Mouse (Mus musculus): Measurements from ENCODE around the gene Cdca7. TPM values are rescaled to one million over a fixed set of nuclear protein-coding genes. Genes with fewer than 3 reads are reported as not detected.

The Cdca7 gene
- total and polyA plus RNA-seq, 2 experiments from 2014 or later, result 3.2 to 14.5 TPM

DNA sequence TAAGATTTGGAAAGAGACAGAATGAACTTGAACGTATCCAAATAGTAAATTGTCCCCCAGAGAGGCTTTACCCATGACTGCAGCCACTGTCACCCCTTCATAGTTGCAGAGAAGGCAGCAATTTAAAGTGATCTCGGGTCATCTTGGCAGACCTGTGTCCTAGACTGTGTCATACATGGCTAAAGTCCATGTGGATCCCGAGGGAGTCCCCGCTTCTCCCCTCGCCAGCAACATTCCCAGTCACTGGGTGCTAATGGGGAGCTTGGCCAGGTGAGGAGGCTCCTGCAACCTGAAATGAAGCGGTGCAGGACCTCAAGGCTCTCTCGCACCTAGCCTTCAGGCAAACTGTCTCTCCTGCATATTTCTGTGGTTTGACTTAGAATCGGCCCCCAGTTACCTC lies 32.9 kb downstream of the Cdca7 start:
- H3K4me2 ChIP-seq (ENCODE audit: low read depth, low read length, poor library complexity, severe bottlenecking), result no peak overlapping the region
- ATAC-seq (ENCODE audit: low FRiP score), result no peak
- no peaks in the 10 kb centered on the region for H3K4me1 ChIP-seq (ENCODE audit: insufficient read depth, low read length)
- DNase-seq (ENCODE audit: low spot score), result no peak
- H3K36me3 ChIP-seq (ENCODE audit: insufficient read depth, low read length), result no peaks in the 10 kb centered on the region
- no peak overlapping the region for H3K4me3 ChIP-seq (ENCODE audit: low read depth, low read length)
- no peak overlapping the region for H3K9ac ChIP-seq (replicated peaks; ENCODE audit: low read length, poor library complexity, severe bottlenecking)
- no peaks in the 10 kb centered on the region for H3K9me3 ChIP-seq (ENCODE audit: low read length)
- 90% methylated on average over 8 of the region's 8 CpGs for WGBS
- no peak overlapping the region for H3K27ac ChIP-seq (ENCODE audit: low read depth, low read length)
- H3K27me3 ChIP-seq (ENCODE audit: insufficient read depth, low read length), result 0 out of 2 replicates have a peak, but pooled peaks cover 2% of the 10 kb centered on the region
- no peak for TF ChIP-seq CTCF (IDR thresholded peaks at IDR 0.05)

DNA sequence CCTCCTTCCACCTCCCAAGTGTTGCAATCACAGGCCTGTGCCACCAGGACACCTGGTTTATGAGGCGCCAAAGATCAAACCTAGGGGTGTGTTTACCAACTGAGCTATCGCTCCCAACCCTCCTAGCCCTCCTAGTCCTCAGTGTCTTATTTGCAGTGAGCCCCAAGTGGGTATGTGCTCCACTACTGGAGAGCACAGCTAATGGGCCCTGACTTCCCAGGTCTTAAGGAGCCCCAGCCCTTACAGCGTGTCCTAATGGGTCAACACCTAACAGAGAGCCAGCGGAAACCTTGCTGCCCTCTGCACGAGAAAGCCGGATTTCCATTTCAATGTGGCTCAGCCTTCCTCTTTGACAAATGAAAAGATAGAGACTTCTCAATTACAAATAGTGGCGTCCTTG lies 39.6 kb downstream of the Cdca7 start:
- Histone ChIP-seq H3K36me3 (ENCODE audit: insufficient read depth, low read length) (no peaks in the 10 kb centered on the region), H3K27ac (ENCODE audit: low read depth, low read length) (no peak overlapping the region), H3K4me1 (ENCODE audit: insufficient read depth, low read length) (no peaks in the 10 kb centered on the region), H3K9ac (replicated peaks; ENCODE audit: low read length, poor library complexity, severe bottlenecking) (no peak overlapping the region), H3K4me3 (ENCODE audit: low read depth, low read length) (no peak overlapping the region), H3K4me2 (ENCODE audit: low read depth, low read length, poor library complexity, severe bottlenecking) (no peak overlapping the region), H3K9me3 (ENCODE audit: low read length) (no peaks in the 10 kb centered on the region), H3K27me3 (ENCODE audit: insufficient read depth, low read length) (peaks cover 31% of the 10 kb centered on the region)
- no peak for DNase-seq (ENCODE audit: low spot score)
- no peak for ATAC-seq (ENCODE audit: low FRiP score)
- TF ChIP-seq CTCF (IDR thresholded peaks at IDR 0.05), result no peak
- WGBS, result 39% methylated on average over 7 of the region's 7 CpGs

DNA sequence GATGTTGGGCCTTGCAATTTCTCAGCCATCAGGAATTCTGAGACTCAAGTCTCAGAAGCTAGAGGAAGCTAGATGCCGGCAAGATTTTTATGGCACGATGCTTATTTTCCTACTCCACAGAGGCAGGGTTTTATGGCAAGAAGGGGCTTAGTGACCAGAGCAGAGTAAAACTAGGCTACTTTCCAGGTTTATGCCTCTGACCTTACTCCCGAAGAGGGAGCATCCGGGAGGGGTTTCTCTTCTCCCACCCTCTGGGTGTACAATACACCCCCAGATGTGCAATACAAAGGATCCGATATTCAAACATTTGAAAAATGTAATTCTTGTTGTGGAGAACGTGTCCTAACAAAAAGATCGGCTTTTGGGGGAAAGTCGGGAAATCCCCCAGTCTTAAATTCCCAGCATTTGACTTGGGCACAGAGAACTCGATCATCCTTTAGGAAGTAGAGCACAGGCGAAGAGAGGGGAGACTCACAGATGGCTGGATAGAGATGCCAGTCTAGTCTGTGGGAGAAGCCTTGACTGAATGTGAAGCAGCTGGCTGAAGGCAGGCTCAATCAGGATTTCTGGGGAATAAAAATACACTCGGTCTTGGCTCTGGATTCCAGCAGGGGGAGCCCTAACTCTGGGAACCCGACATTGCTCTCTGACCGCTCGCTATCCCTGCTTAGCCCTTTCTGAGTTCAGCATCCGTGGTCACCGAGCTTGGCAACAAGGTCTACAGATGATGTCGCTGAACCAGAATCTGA lies 40.2 kb downstream of the Cdca7 start:
- no peaks in the 10 kb centered on the region for H3K9me3 ChIP-seq (ENCODE audit: low read length)
- H3K4me3 ChIP-seq (ENCODE audit: low read depth, low read length), result no peak overlapping the region
- peak; percentile 47; the same call in 1 of the 2 replicates for ATAC-seq (ENCODE audit: low FRiP score)
- peaks cover 33% of the 10 kb centered on the region for H3K27me3 ChIP-seq (ENCODE audit: insufficient read depth, low read length)
- peak; percentile 91 for DNase-seq (ENCODE audit: low spot score)
- H3K4me2 ChIP-seq (ENCODE audit: low read depth, low read length, poor library complexity, severe bottlenecking), result peak overlapping the region; percentile 33; the same call in 1 of the 2 replicates
- peak; percentile 92 for TF ChIP-seq CTCF (IDR thresholded peaks at IDR 0.05)
- 12% methylated on average over 17 of the region's 17 CpGs for WGBS
- no peaks in the 10 kb centered on the region for H3K36me3 ChIP-seq (ENCODE audit: insufficient read depth, low read length)
- no peak overlapping the region for H3K9ac ChIP-seq (replicated peaks; ENCODE audit: low read length, poor library complexity, severe bottlenecking)
- no peak overlapping the region for H3K27ac ChIP-seq (ENCODE audit: low read depth, low read length)
- H3K4me1 ChIP-seq (ENCODE audit: insufficient read depth, low read length), result no peaks in the 10 kb centered on the region

DNA sequence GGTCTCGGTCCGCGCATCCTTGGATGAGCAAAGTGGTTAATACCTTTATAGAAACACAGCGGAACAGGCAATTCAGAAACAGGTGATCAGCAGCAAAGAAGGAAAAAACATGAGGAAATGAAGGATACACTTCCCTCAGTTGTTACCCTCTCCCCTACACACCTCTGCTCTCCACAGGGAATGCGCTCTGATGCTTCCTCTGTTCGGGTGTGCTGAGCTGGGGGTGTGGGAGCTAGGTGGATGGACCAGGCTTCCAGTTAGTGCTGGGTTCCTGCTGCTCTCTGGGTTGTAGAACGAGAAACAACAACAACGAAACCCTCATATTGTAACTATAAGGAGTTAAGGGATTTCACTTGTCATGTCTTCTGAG lies 40.7 kb downstream of the Cdca7 start:
- ATAC-seq (ENCODE audit: low FRiP score), result no peak
- H3K9ac ChIP-seq (replicated peaks; ENCODE audit: low read length, poor library complexity, severe bottlenecking), result no peak overlapping the region
- no peaks in the 10 kb centered on the region for H3K36me3 ChIP-seq (ENCODE audit: insufficient read depth, low read length)
- H3K4me2 ChIP-seq (ENCODE audit: low read depth, low read length, poor library complexity, severe bottlenecking), result peak overlapping the region; percentile 33; the same call in 1 of the 2 replicates
- H3K4me1 ChIP-seq (ENCODE audit: insufficient read depth, low read length), result no peaks in the 10 kb centered on the region
- DNase-seq (ENCODE audit: low spot score), result no peak
- H3K27me3 ChIP-seq (ENCODE audit: insufficient read depth, low read length), result peaks cover 33% of the 10 kb centered on the region
- H3K9me3 ChIP-seq (ENCODE audit: low read length), result no peaks in the 10 kb centered on the region
- H3K27ac ChIP-seq (ENCODE audit: low read depth, low read length), result no peak overlapping the region
- TF ChIP-seq CTCF (IDR thresholded peaks at IDR 0.05), result no peak
- H3K4me3 ChIP-seq (ENCODE audit: low read depth, low read length), result no peak overlapping the region
- WGBS, result 26% methylated on average over 8 of the region's 8 CpGs

GRCm38 (mm10) chr2:72524022-72524421 lies 48.1 kb downstream of the Cdca7 start:
- ATAC-seq (ENCODE audit: low FRiP score) (no peak), DNase-seq (ENCODE audit: low spot score) (no peak)
- Histone ChIP-seq H3K9me3 (ENCODE audit: low read length) (no peaks in the 10 kb centered on the region), H3K36me3 (ENCODE audit: insufficient read depth, low read length) (no peaks in the 10 kb centered on the region), H3K4me1 (ENCODE audit: insufficient read depth, low read length) (no peaks in the 10 kb centered on the region), H3K4me2 (ENCODE audit: low read depth, low read length, poor library complexity, severe bottlenecking) (no peak overlapping the region), H3K4me3 (ENCODE audit: low read depth, low read length) (no peak overlapping the region), H3K27ac (ENCODE audit: low read depth, low read length) (no peak overlapping the region), H3K9ac (replicated peaks; ENCODE audit: low read length, poor library complexity, severe bottlenecking) (no peak overlapping the region), H3K27me3 (ENCODE audit: insufficient read depth, low read length) (peaks cover 22% of the 10 kb centered on the region)
- 70% methylated on average over 12 of the region's 12 CpGs for WGBS
- no peak for TF ChIP-seq CTCF (IDR thresholded peaks at IDR 0.05)

DNA sequence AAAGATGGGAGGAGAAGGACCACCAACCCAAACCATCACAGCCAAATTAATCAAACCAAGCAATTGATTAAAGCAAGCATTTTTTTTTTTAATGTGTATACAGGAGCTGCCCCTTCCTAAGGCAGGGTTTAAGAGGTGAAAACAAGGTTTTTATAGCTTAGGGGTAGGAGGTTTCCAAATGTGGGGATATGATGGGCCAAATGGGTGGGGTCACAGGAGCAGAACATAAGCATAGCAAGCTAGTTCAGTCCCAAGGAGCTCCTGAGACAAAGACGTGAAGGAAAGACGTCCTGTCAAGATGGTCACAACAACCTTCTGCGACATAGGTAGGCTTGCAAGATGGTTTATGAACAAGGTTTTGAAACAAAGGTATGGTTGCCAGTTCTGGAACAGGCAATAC lies 49.6 kb downstream of the Cdca7 start:
- Histone ChIP-seq H3K27ac (ENCODE audit: low read depth, low read length) (no peak overlapping the region), H3K27me3 (ENCODE audit: insufficient read depth, low read length) (peaks cover 6% of the 10 kb centered on the region), H3K9me3 (ENCODE audit: low read length) (no peaks in the 10 kb centered on the region), H3K4me2 (ENCODE audit: low read depth, low read length, poor library complexity, severe bottlenecking) (no peak overlapping the region), H3K36me3 (ENCODE audit: insufficient read depth, low read length) (no peaks in the 10 kb centered on the region), H3K4me3 (ENCODE audit: low read depth, low read length) (no peak overlapping the region), H3K9ac (replicated peaks; ENCODE audit: low read length, poor library complexity, severe bottlenecking) (no peak overlapping the region), H3K4me1 (ENCODE audit: insufficient read depth, low read length) (peaks cover 5% of the 10 kb centered on the region; the same call in 1 of the 2 replicates)
- no peak for TF ChIP-seq CTCF (IDR thresholded peaks at IDR 0.05)
- ATAC-seq (ENCODE audit: low FRiP score) (no peak), DNase-seq (ENCODE audit: low spot score) (no peak)
- 87% methylated on average over 3 of the region's 3 CpGs for WGBS
